Mouse (Mus musculus): Measurements from ENCODE around the gene Otx2.

Otx2 gene

DNA sequence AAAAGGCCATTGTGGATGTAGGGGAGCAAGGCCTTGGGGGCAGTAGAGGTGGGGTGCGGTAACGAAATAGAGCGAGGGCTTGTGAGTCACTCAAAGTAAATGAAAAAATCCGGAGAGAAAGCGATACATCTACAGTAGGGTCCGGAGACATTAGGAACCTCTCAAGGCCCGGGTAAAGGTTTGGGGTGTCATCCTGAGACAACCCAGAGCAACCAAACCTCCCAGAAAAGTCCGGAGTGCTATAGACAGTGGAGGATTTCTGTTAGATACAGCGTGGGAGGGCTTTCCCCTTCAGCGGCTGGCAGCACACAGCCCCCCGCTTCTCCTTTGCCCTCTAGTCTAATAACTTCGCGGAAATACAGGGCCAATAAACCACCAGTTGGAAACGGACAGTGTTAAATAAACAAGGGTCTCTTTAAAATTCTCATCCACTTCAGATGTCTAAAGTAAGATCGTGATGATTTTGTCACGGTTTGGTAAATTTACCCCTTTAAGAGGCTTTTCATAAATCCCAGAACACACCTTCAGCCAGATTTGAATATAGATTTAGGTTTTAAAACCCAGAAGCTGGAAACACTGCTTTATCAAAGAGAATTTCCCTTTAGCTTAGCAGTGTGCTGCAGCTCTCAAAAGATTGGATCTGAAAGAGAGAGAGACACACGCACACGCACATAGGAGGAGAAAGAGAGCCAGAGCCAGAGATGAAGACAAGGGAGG, 3.9 kb downstream of the Otx2 start:
- DNase-seq (ENCODE audit: low read depth in 1 of 2, low spot score in 2 of 2), result no peak

- no peak for DNase-seq (ENCODE audit: low read depth in 1 of 2, low spot score in 2 of 2)
Observed at GRCm38 (mm10) chr14:48668761-48669303, 4.8 kb downstream of the Otx2 start.

- DNase-seq (ENCODE audit: low read depth in 1 of 2, low spot score in 2 of 2), result no peak
Observed at GRCm38 (mm10) chr14:48668051-48668481, 5.6 kb downstream of the Otx2 start.

DNA sequence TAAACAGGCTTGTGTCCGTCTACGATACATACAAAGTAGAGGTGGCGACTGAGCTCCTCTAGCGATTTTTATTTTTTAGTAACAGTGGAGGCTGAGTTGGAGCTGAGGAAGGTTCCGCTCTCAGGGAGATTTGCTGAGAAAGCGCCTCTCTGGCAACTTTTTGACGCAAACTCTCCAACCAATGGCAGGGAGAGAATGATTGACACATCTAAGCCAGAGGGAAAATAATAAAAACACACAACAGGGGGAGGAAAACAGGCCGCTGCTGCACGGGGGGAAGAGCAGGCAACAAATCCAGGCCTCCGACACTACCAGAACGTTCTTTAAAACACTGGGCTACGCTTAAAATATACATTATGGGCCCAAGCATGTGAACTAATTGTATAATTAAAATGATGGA, 6.2 kb downstream of the Otx2 start:
- no peak for DNase-seq (ENCODE audit: low read depth in 1 of 2, low spot score in 2 of 2)

GRCm38 (mm10) chr14:48666771-48667170, 6.8 kb downstream of the Otx2 start:
- DNase-seq (ENCODE audit: low read depth in 1 of 2, low spot score in 2 of 2), result no peak

GRCm38 (mm10) chr14:48665816-48666661, 7.6 kb downstream of the Otx2 start:
- DNase-seq (ENCODE audit: low read depth in 1 of 2, low spot score in 2 of 2), result no peak

GRCm38 (mm10) chr14:48664841-48665815, 8.5 kb downstream of the Otx2 start:
- no peak for DNase-seq (ENCODE audit: low read depth in 1 of 2, low spot score in 2 of 2)

DNA sequence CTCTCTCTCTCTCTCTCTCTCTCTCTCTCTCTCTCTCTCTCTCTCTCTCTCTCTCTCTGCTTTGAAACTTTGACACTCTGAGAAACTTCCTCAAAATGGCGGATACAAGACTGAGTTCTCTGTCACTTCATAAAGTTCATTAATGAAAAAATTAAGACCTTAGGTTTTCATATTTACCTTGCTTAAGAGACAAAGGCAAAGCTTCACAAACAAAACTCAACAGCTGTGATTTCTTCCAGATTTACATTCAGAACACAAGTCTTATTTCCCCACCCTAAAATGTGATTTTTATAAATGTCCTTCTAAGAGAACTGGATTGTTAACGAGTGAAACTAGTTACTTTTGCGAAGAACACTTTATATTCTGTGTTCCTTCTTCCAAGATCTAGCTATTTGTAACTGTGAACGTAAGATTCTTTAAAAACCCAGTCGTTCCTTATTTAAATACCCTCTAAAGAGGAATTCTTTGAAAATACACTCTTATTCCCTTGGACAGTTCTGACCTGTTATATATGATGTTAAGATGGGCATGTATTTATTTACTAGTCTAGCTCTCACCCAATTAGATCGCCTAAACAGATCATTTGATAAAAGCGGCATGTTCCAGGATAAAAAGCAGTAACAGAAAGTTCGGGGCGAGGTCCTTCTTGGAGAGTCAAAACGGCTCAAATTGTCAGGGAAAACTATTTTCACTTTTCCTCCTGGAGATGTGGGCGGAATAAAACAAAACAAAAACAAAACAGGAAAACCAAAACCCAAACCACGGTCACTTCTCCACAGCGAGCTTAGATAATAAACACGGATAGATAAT, 9.4 kb downstream of the Otx2 start:
- no peak for DNase-seq (ENCODE audit: low read depth in 1 of 2, low spot score in 2 of 2)

DNA sequence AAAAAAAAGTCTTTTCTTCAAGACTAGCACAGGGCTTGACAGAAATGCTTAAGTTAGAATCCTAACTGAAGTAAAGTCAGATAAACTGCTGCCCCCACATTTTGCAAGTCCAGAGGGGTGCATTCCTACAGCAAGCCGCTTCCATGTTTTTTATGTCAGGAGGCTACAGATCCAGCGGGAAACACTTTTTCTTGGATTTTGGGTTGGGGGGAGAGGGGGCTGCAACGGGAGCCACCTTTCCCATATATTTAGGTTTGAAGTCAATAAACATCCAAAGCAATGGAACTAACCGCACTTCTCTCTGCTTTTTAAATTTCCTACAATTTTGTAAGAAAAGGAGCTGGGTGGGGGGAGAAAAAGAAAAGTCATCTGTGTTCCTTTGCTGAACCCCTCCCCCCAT, 10.1 kb downstream of the Otx2 start:
- no peak for DNase-seq (ENCODE audit: low read depth in 1 of 2, low spot score in 2 of 2)

GRCm38 (mm10) chr14:48662568-48663236, 10.9 kb downstream of the Otx2 start:
- DNase-seq (ENCODE audit: low read depth in 1 of 2, low spot score in 2 of 2), result no peak

DNA sequence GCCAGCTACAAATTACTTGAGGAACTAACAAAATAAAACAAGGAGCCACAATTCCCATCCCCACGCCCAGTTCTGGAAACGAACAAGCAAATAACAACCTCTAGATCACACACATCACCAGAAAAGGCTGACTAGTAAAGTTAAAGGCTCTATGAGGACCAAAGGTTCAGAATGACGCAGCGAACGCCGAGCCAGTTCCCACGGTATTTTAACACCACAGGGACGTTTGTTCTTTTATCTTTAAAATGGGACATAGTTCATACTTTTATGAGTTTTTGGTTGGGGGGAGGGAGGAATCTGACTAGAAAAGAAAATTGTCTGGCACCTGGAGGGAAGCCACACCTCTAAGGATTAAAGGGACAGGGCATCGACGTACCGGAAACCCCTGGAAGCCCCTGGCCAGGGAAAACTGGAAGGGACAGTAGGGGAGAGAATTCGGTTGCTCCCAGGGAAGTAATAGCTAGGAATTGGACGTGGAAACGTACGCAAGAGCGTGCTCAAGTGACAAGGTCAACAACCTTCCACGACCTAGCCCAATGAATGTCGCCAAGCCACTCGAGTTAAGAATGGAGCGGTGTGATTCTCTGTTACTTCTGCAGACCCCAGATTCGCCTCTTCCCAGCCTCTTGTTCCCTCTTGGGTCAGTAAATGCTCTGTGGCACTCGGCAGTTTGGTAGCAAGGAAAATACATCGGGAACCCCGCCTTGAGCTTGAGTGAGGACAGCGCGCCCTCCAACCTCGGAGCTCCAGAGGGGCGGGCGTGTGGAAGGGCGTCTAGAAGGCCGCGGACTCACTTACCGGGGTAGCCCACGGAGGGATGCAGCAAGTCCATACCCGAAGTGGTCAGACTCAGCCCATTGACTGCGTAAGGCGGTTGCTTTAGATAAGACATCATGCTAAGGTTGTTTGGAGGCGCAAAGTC, 11.7 kb downstream of the Otx2 start:
- no peak for DNase-seq (ENCODE audit: low read depth in 1 of 2, low spot score in 2 of 2)

- no peak for DNase-seq (ENCODE audit: low read depth in 1 of 2, low spot score in 2 of 2)
Observed at GRCm38 (mm10) chr14:48661151-48661550, 12.5 kb downstream of the Otx2 start.

- DNase-seq (ENCODE audit: low read depth in 1 of 2, low spot score in 2 of 2), result no peak
Observed at GRCm38 (mm10) chr14:48660593-48660992, 13.0 kb downstream of the Otx2 start.

GRCm38 (mm10) chr14:48659661-48660060, 14.0 kb downstream of the Otx2 start:
- DNase-seq (ENCODE audit: low read depth in 1 of 2, low spot score in 2 of 2), result no peak

DNA sequence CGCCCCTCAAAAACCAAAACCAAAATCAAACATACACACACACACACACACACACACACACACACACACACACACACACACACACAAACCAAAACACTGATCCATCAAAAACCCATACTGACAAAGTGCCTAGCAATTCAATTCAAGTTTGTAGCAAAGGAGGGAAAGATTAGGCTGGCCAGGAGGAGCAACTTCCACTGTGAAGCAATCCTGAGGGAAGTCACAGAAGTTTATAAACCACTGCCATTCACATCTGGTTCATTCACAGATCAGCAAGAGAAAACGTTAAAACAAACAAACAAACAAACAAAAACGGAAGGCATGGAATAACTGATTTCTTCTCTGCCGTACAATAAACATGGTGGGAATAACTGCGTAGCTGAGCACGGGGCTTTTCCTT, 16.4 kb downstream of the Otx2 start:
- no peak for DNase-seq (ENCODE audit: low read depth in 1 of 2, low spot score in 2 of 2)

- no peak for DNase-seq (ENCODE audit: low read depth in 1 of 2, low spot score in 2 of 2)
Observed at GRCm38 (mm10) chr14:48656711-48657110, 16.9 kb downstream of the Otx2 start.

GRCm38 (mm10) chr14:48655792-48656550, 17.6 kb downstream of the Otx2 start:
- no peak for DNase-seq (ENCODE audit: low read depth in 1 of 2, low spot score in 2 of 2)

Data from monocyte, adult 2 months (primary cell).